Mouse (Mus musculus): ENCODE results near the gene Mms19. TPM values are rescaled to one million over a fixed set of nuclear protein-coding genes. Genes with fewer than 3 reads are reported as not detected.
A peak's percentile ranks its signal among the peaks of the same experiment; 100 is the strongest.

Gene Mms19
- polyA plus RNA-seq, 1 experiment: 83.9 TPM

DNA sequence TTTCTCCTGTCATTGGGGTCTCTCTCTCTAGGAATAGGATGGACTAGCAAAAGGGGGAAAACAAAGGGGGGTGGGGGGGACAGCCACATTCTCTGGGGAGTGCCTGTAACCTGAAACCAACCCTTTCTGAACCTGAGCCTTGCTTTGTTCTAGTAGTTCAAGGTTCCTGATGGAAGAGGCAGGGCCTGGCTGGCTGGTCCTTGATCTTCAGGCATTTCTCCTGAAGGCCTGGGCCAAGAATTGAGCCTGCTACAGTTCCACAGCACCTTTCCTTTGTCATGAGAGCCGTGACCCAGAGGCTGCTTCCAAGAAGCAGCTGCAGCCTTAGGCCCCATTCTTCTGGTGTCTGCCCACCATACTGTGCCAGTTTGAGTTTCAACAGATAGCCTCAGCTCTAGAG lies 14.5 kb upstream of the Mms19 start:
- peak; percentile 67; the same call in 1 of the 2 replicates for TF ChIP-seq EP300 (IDR thresholded peaks at IDR 0.05; ENCODE audit: insufficient read depth, low read depth, low read length)
- no peak for TF ChIP-seq CTCF (IDR thresholded peaks at IDR 0.05; ENCODE audit: low read depth, low read length)
- H3K4me3 ChIP-seq (ENCODE audit: low read depth, low read length): no peak overlapping the region
- no peaks in the 10 kb centered on the region for H3K36me3 ChIP-seq (ENCODE audit: control insufficient read depth, insufficient read depth, low read length, poor library complexity, severe bottlenecking)
- no peaks in the 10 kb centered on the region for H3K9me3 ChIP-seq (replicated peaks; ENCODE audit: control insufficient read depth, insufficient read depth, low read length, poor library complexity, severe bottlenecking)
- peaks cover 14% of the 10 kb centered on the region for H3K4me1 ChIP-seq (ENCODE audit: control insufficient read depth, insufficient read depth, low read length)
- H3K9ac ChIP-seq (ENCODE audit: low read depth, poor library complexity, severe bottlenecking): no peak overlapping the region
- H3K27ac ChIP-seq (ENCODE audit: insufficient read depth, low read length): peak overlapping the region; percentile 89
- no peaks in the 10 kb centered on the region for H3K27me3 ChIP-seq (ENCODE audit: control insufficient read depth, insufficient read depth, low read length, poor library complexity, severe bottlenecking)

DNA sequence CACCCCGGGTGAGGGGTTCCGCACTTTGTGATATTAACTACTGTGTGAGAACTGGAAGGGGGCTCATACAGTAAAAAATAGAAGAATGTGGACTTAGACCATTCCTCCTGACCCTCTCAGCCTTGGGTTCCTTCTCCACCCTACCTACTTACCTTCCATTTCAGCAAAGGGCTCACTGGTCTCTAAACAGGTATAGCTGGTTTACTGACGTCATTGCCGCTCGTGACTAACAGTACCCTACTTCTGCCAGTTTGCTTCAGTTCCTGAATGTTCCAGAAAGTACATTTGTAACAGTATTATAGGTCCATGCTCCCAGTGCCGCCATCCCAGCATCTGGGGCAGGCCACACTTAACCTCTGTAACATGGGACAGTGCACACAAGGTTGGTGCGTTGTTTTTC lies 13.1 kb upstream of the Mms19 start:
- Histone ChIP-seq H3K27ac (ENCODE audit: insufficient read depth, low read length) (no peak overlapping the region), H3K27me3 (ENCODE audit: control insufficient read depth, insufficient read depth, low read length, poor library complexity, severe bottlenecking) (no peaks in the 10 kb centered on the region), H3K9ac (ENCODE audit: low read depth, poor library complexity, severe bottlenecking) (no peak overlapping the region), H3K4me3 (ENCODE audit: low read depth, low read length) (no peak overlapping the region), H3K9me3 (replicated peaks; ENCODE audit: control insufficient read depth, insufficient read depth, low read length, poor library complexity, severe bottlenecking) (no peaks in the 10 kb centered on the region), H3K36me3 (ENCODE audit: control insufficient read depth, insufficient read depth, low read length, poor library complexity, severe bottlenecking) (no peaks in the 10 kb centered on the region), H3K4me1 (ENCODE audit: control insufficient read depth, insufficient read depth, low read length) (peaks cover 10% of the 10 kb centered on the region)
- no peak for TF ChIP-seq POLR2A (IDR thresholded peaks at IDR 0.05; ENCODE audit: insufficient read depth, low read length)
- no peak for TF ChIP-seq CTCF (IDR thresholded peaks at IDR 0.05; ENCODE audit: low read depth, low read length)
- no peak for TF ChIP-seq EP300 (IDR thresholded peaks at IDR 0.05; ENCODE audit: insufficient read depth, low read depth, low read length)

DNA sequence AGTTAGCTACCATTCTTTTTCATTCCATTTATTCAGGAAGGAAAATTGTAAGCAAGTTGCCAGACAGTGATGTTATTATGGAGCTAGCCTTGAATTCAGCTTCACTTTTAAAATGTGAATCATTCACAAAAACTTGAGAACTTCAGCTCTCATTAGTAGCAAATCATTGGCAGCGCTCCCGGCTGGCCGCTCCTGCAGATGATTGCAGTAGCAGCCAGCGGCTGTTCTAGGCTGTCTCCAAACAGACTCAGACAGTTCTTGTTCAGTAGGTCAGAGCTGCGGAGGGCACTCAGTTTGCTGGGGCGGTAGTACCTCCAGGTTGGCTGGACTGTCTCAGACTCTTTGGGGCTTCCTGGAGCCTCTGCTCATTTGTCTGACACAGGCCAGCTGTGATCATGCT lies 12.5 kb upstream of the Mms19 start:
- Histone ChIP-seq H3K4me3 (ENCODE audit: low read depth, low read length) (no peak overlapping the region), H3K36me3 (ENCODE audit: control insufficient read depth, insufficient read depth, low read length, poor library complexity, severe bottlenecking) (no peaks in the 10 kb centered on the region), H3K4me1 (ENCODE audit: control insufficient read depth, insufficient read depth, low read length) (peaks cover 10% of the 10 kb centered on the region), H3K9ac (ENCODE audit: low read depth, poor library complexity, severe bottlenecking) (no peak overlapping the region), H3K27ac (ENCODE audit: insufficient read depth, low read length) (no peak overlapping the region), H3K9me3 (replicated peaks; ENCODE audit: control insufficient read depth, insufficient read depth, low read length, poor library complexity, severe bottlenecking) (no peaks in the 10 kb centered on the region), H3K27me3 (ENCODE audit: control insufficient read depth, insufficient read depth, low read length, poor library complexity, severe bottlenecking) (no peaks in the 10 kb centered on the region)
- TF ChIP-seq POLR2A (IDR thresholded peaks at IDR 0.05; ENCODE audit: insufficient read depth, low read length) (no peak), EP300 (IDR thresholded peaks at IDR 0.05; ENCODE audit: insufficient read depth, low read depth, low read length) (no peak), CTCF (IDR thresholded peaks at IDR 0.05; ENCODE audit: low read depth, low read length) (no peak)

DNA sequence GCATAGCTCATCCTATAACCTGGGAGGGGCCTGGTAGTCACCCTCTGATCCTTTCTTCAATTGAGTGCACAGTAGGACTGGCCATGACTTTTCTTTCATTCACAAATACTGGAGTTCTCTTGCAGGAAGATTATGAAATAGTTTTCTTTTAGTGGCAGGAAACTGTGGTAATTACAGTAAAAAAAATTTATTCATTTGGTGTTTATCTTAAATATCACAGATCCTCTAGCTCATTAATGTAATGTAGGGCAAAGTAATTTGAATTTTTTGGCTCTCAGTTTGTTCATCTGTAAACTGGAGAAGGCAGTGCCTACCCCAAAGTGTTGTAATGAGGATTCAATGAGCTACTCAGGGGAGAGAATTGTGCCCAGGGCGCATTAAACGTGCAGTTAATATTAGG lies 12.0 kb upstream of the Mms19 start:
- Histone ChIP-seq H3K9ac (ENCODE audit: low read depth, poor library complexity, severe bottlenecking) (no peak overlapping the region), H3K9me3 (replicated peaks; ENCODE audit: control insufficient read depth, insufficient read depth, low read length, poor library complexity, severe bottlenecking) (no peaks in the 10 kb centered on the region), H3K27me3 (ENCODE audit: control insufficient read depth, insufficient read depth, low read length, poor library complexity, severe bottlenecking) (no peaks in the 10 kb centered on the region), H3K36me3 (ENCODE audit: control insufficient read depth, insufficient read depth, low read length, poor library complexity, severe bottlenecking) (no peaks in the 10 kb centered on the region), H3K27ac (ENCODE audit: insufficient read depth, low read length) (no peak overlapping the region), H3K4me3 (ENCODE audit: low read depth, low read length) (no peak overlapping the region), H3K4me1 (ENCODE audit: control insufficient read depth, insufficient read depth, low read length) (peaks cover 10% of the 10 kb centered on the region)
- TF ChIP-seq EP300 (IDR thresholded peaks at IDR 0.05; ENCODE audit: insufficient read depth, low read depth, low read length) (no peak), CTCF (IDR thresholded peaks at IDR 0.05; ENCODE audit: low read depth, low read length) (no peak), POLR2A (IDR thresholded peaks at IDR 0.05; ENCODE audit: insufficient read depth, low read length) (no peak)

DNA sequence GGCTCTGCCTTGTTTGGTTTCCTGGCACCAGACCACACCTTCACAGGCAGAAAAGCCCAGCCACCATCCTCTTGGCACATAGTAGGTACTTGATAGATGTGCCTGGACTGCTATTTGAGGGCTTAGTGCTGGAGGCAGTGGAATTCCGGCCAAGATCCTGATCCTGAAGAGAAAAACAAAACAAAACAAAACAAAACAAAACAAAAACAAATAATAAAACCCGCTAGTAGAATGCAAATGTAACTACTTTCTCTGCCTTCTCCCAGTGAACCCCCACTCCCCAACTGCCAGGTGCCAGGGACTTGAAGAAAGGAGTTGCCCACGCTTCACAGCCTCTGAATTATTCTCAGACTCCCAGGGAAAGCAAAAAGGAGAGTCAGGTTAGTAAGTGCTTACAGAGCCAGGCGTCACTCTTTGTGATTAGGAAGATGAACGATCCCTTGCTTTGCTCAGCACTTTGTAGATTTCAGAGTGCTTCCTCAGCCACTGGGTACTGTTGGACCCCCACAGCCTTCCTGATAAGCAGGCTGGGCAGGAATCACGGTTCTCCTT lies 11.0 kb upstream of the Mms19 start:
- H3K4me1 ChIP-seq (ENCODE audit: control insufficient read depth, insufficient read depth, low read length): peaks cover 8% of the 10 kb centered on the region

DNA sequence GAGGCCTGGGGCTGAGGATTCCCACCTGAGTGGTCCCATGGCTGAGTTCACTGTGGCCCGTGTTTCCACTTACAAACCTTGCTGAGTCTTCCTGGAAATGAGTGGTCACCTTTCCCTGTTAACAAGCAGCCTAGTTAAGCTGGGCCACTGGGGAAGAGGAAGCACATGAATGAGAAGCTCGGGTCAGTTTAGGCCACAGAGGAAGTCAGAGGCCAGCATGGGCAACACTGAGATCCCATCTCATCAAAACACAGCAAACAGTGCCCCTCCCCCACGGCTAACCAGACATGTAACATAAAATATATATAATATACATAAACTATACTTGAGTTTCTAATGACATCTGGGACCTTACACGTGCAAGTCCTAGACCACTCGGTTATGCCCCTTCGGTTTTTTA lies 8.9 kb upstream of the Mms19 start:
- no peaks in the 10 kb centered on the region for H3K36me3 ChIP-seq (ENCODE audit: control insufficient read depth, insufficient read depth, low read length, poor library complexity, severe bottlenecking)
- no peaks in the 10 kb centered on the region for H3K9me3 ChIP-seq (replicated peaks; ENCODE audit: control insufficient read depth, insufficient read depth, low read length, poor library complexity, severe bottlenecking)
- H3K27me3 ChIP-seq (ENCODE audit: control insufficient read depth, insufficient read depth, low read length, poor library complexity, severe bottlenecking): no peaks in the 10 kb centered on the region
- H3K9ac ChIP-seq (ENCODE audit: low read depth, poor library complexity, severe bottlenecking): no peak overlapping the region
- no peaks in the 10 kb centered on the region for H3K4me1 ChIP-seq (ENCODE audit: control insufficient read depth, insufficient read depth, low read length)
- no peak overlapping the region for H3K4me3 ChIP-seq (ENCODE audit: low read depth, low read length)
- H3K27ac ChIP-seq (ENCODE audit: insufficient read depth, low read length): no peak overlapping the region
- no peak for TF ChIP-seq EP300 (IDR thresholded peaks at IDR 0.05; ENCODE audit: insufficient read depth, low read depth, low read length)
- no peak for TF ChIP-seq CTCF (IDR thresholded peaks at IDR 0.05; ENCODE audit: low read depth, low read length)
- TF ChIP-seq POLR2A (IDR thresholded peaks at IDR 0.05; ENCODE audit: insufficient read depth, low read length): no peak

More for the DNA sequence above, 11.0 kb upstream of the Mms19 start:
- TF ChIP-seq POLR2A (IDR thresholded peaks at IDR 0.05; ENCODE audit: insufficient read depth, low read length) (no peak), EP300 (IDR thresholded peaks at IDR 0.05; ENCODE audit: insufficient read depth, low read depth, low read length) (no peak), CTCF (IDR thresholded peaks at IDR 0.05; ENCODE audit: low read depth, low read length) (no peak)
- Histone ChIP-seq H3K9me3 (replicated peaks; ENCODE audit: control insufficient read depth, insufficient read depth, low read length, poor library complexity, severe bottlenecking) (no peaks in the 10 kb centered on the region), H3K4me3 (ENCODE audit: low read depth, low read length) (no peak overlapping the region), H3K27me3 (ENCODE audit: control insufficient read depth, insufficient read depth, low read length, poor library complexity, severe bottlenecking) (no peaks in the 10 kb centered on the region), H3K27ac (ENCODE audit: insufficient read depth, low read length) (no peak overlapping the region), H3K9ac (ENCODE audit: low read depth, poor library complexity, severe bottlenecking) (no peak overlapping the region), H3K36me3 (ENCODE audit: control insufficient read depth, insufficient read depth, low read length, poor library complexity, severe bottlenecking) (no peaks in the 10 kb centered on the region)
